Mouse (Mus musculus) Patski (cell line): ENCODE results near the gene Prpf6. TPM values are rescaled to one million over a fixed set of nuclear protein-coding genes. Genes with fewer than 3 reads are reported as not detected.

Experiments used
- ATAC-seq: fragments of 100-300 bp; one replicate; pipeline ENCODE4 v1.8.0; 2021
- CTCF ChIA-PET: fragments of 350-600 bp; sonication (Branson Sonifier 250); formaldehyde crosslinking; loops from one replicate; lab custom pipeline; 2022; ENCODE audit warnings: inconsistent platforms; lab: Charles Lee
- POLR2A ChIA-PET: fragments of 350-600 bp; sonication (Branson Sonifier 250); formaldehyde crosslinking; loops from one replicate; lab custom pipeline; 2022; ENCODE audit warnings: antibody characterized with exemption, inconsistent platforms; lab: Charles Lee
- DNase-seq: peaks from one replicate; pipeline ENCODE4 v3.0.0-alpha.2; 2011; ENCODE audit warnings: low read depth, low spot score
- H3K27me3 ChIP-seq: fragments of 371-371 bp; one replicate; pipeline ENCODE4 v1.5.1; 2021
- CTCF ChIP-seq: fragments of 100-300 bp; IDR thresholded peaks from one replicate; pipeline ENCODE4 v1.5.1; 2021
- in situ Hi-C: fragments of 300-500 bp; cut with MboI; formaldehyde crosslinking; loops from 3 replicates; pipeline ENCODE4 v1.11.1; 2018; ENCODE audit warnings: low pct_unique_long_range_greater_than_20kb, mixed read lengths
- polyA plus RNA-seq: library from polyadenylated mRNA; unstranded; gene quantifications from one replicate; pipeline ENCODE4 v1.2.3, GENCODE M21; 2021

The Prpf6 gene
- polyA plus RNA-seq, 1 experiment from 2014 or later = 77.4 TPM

GRCm38 (mm10) chr2:181600828-181601750 lies 9.4 kb downstream of the Prpf6 start:
- in situ Hi-C loops = no loop called here
- ChIA-PET POLR2A (interaction anchor here (1.0 to 1.7 kb wide), 3 partner anchors 42 to 83 kb away, joined by 3 to 8 read pairs (median 4); partner anchors contain the start of gene Dnajc5), CTCF (no interaction called here)
- DNase-seq = peak; percentile 83
- ATAC-seq = peak; percentile 64
- no peaks in the 10 kb centered on the region for H3K27me3 ChIP-seq
- no peak for TF ChIP-seq CTCF

- in situ Hi-C loops = no loop called here
- no peak for TF ChIP-seq CTCF
- no peak for DNase-seq
- no peaks in the 10 kb centered on the region for H3K27me3 ChIP-seq
- ATAC-seq = no peak
- POLR2A ChIA-PET = interaction anchor here (1.7 kb wide), 1 partner anchor 81 kb away, joined by 8 read pairs; the partner anchor contains the start of gene Dnajc5
- CTCF ChIA-PET = no interaction called here
Measured at GRCm38 (mm10) chr2:181601751-181602145, 10.1 kb downstream of the Prpf6 start.

GRCm38 (mm10) chr2:181602367-181602766 lies 10.7 kb downstream of the Prpf6 start:
- DNase-seq = no peak
- in situ Hi-C loops = no loop called here
- ATAC-seq = no peak
- POLR2A ChIA-PET = no interaction called here
- CTCF ChIA-PET = interaction anchor here (1.5 kb wide), 2 partner anchors 24 to 30 kb away, joined by 3 to 4 read pairs; no protein-coding TSS in a partner anchor
- H3K27me3 ChIP-seq = no peaks in the 10 kb centered on the region
- no peak for TF ChIP-seq CTCF

- in situ Hi-C loops = no loop called here
- CTCF ChIA-PET = interaction anchor here (0.8 to 1.0 kb wide), 2 partner anchors 16 to 60 kb away, joined by 3 read pairs; no protein-coding TSS in a partner anchor
- no peak for TF ChIP-seq CTCF
- POLR2A ChIA-PET = no interaction called here
- ATAC-seq = no peak
- DNase-seq = no peak
- H3K27me3 ChIP-seq = no peaks in the 10 kb centered on the region
Measured at GRCm38 (mm10) chr2:181618761-181619495, 27.3 kb downstream of the Prpf6 start.

- ChIA-PET CTCF (interaction anchor here (1.3 to 3.1 kb wide), 3 partner anchors 12 to 55 kb away, joined by 3 to 11 read pairs (median 4); no protein-coding TSS in a partner anchor), POLR2A (no interaction called here)
- peak; percentile 63 for TF ChIP-seq CTCF
- in situ Hi-C loops = no loop called here
- ATAC-seq = no peak
- H3K27me3 ChIP-seq = no peaks in the 10 kb centered on the region
- no peak for DNase-seq
Measured at GRCm38 (mm10) chr2:181623401-181623800, 31.7 kb downstream of the Prpf6 start.

- no peak for ATAC-seq
- TF ChIP-seq CTCF = no peak
- POLR2A ChIA-PET = no interaction called here
- no peaks in the 10 kb centered on the region for H3K27me3 ChIP-seq
- DNase-seq = no peak
- CTCF ChIA-PET = interaction anchor here (1.1 kb wide), 1 partner anchor 12 kb away, joined by 3 read pairs; no protein-coding TSS in a partner anchor
- in situ Hi-C loops = no loop called here
Measured at GRCm38 (mm10) chr2:181628471-181628870, 36.8 kb downstream of the Prpf6 start.

- ChIA-PET POLR2A (no interaction called here), CTCF (interaction anchor here (0.7 to 2.2 kb wide), 3 partner anchors 11 to 46 kb away, joined by 3 to 15 read pairs (median 5); no protein-coding TSS in a partner anchor)
- TF ChIP-seq CTCF = no peak
- no peaks in the 10 kb centered on the region for H3K27me3 ChIP-seq
- in situ Hi-C loops = no loop called here
- ATAC-seq (no peak), DNase-seq (no peak)
Measured at GRCm38 (mm10) chr2:181632624-181633023, 41.0 kb downstream of the Prpf6 start.

GRCm38 (mm10) chr2:181635865-181636264 lies 44.2 kb downstream of the Prpf6 start:
- in situ Hi-C loops = no loop called here
- ChIA-PET POLR2A (no interaction called here), CTCF (interaction anchor here (1.1 to 4.0 kb wide), 7 partner anchors 8 to 45 kb away, joined by 3 to 18 read pairs (median 4); no protein-coding TSS in a partner anchor)
- no peaks in the 10 kb centered on the region for H3K27me3 ChIP-seq
- no peak for ATAC-seq
- DNase-seq = no peak
- no peak for TF ChIP-seq CTCF

GRCm38 (mm10) chr2:181644361-181644760 lies 52.7 kb downstream of the Prpf6 start:
- ATAC-seq (no peak), DNase-seq (peak; percentile 9)
- ChIA-PET POLR2A (no interaction called here), CTCF (interaction anchor here (0.8 to 8.2 kb wide), 10 partner anchors 9 to 34 kb away, joined by 3 to 83 read pairs (median 6); no protein-coding TSS in a partner anchor)
- H3K27me3 ChIP-seq = no peaks in the 10 kb centered on the region
- in situ Hi-C loops = loop anchor here (5.0 kb wide), 1 partner anchor 33 kb away; no protein-coding TSS in a partner anchor
- peak; percentile 89 for TF ChIP-seq CTCF

- CTCF ChIA-PET = interaction anchor here (1.2 to 8.2 kb wide), 5 partner anchors 13 to 32 kb away, joined by 3 to 83 read pairs (median 11); no protein-coding TSS in a partner anchor
Measured at GRCm38 (mm10) chr2:181645666-181646065, 54.0 kb downstream of the Prpf6 start.

More at GRCm38 (mm10) chr2:181645666-181646065, 54.0 kb downstream of the Prpf6 start:
- POLR2A ChIA-PET = no interaction called here
- DNase-seq (no peak), ATAC-seq (no peak)
- no peaks in the 10 kb centered on the region for H3K27me3 ChIP-seq
- in situ Hi-C loops = no loop called here
- TF ChIP-seq CTCF = no peak
